Mouse (Mus musculus) T-cell, adult 2 months (primary cell): ENCODE measurements around the gene Sptlc2.
"Not testable (repeated sequence)": the region's sequence is repeated elsewhere in the genome, so short reads cannot be mapped to it uniquely, and the experiment has no call there.

Source experiments
- DNase-seq: peaks from one replicate; pipeline ENCODE4 v3.0.0; 2022; ENCODE audit warnings: low spot score

Sptlc2 gene

GRCm38 (mm10) chr12:87277251-87277650, 110.9 kb downstream of the Sptlc2 start:
- DNase-seq: not testable (repeated sequence)

- no peak for DNase-seq
Measured at GRCm38 (mm10) chr12:87274853-87275831, 113.0 kb downstream of the Sptlc2 start.

- no peak for DNase-seq
Measured at GRCm38 (mm10) chr12:87267682-87268081, 120.5 kb downstream of the Sptlc2 start.

- DNase-seq: no peak
Measured at GRCm38 (mm10) chr12:87266827-87267603, 121.1 kb downstream of the Sptlc2 start.

- DNase-seq: peak; percentile 93
Measured at GRCm38 (mm10) chr12:87266108-87266826, 121.9 kb downstream of the Sptlc2 start, which contains the start of the genes Vipas39 and Ahsa1. Gene Vipas39 (minus strand): TSS chr12:87266256. Gene Ahsa1 (plus strand): TSS chr12:87266479.

- no peak for DNase-seq
Measured at GRCm38 (mm10) chr12:87265444-87265843, 122.7 kb downstream of the Sptlc2 start.

- no peak for DNase-seq
Measured at GRCm38 (mm10) chr12:87260562-87260961, 127.6 kb downstream of the Sptlc2 start.

GRCm38 (mm10) chr12:87256629-87257028, 131.5 kb downstream of the Sptlc2 start:
- no peak for DNase-seq
